Mouse (Mus musculus) Muller cell, postnatal 12 days (primary cell): ENCODE measurements at regions not wholly inside any gene's neighbourhood (a gene's known extent, or its start where the extent isn't known, plus 50 kb on each side); places are given as distances from the start of the nearest gene placed in this dataset.
A peak's percentile ranks its signal among the peaks of the same experiment; 100 is the strongest.

Source experiments
- DNase-seq: peaks from one replicate; pipeline ENCODE4 v3.0.0-alpha.2; 2015; ENCODE audit errors: inconsistent ontology term

DNA sequence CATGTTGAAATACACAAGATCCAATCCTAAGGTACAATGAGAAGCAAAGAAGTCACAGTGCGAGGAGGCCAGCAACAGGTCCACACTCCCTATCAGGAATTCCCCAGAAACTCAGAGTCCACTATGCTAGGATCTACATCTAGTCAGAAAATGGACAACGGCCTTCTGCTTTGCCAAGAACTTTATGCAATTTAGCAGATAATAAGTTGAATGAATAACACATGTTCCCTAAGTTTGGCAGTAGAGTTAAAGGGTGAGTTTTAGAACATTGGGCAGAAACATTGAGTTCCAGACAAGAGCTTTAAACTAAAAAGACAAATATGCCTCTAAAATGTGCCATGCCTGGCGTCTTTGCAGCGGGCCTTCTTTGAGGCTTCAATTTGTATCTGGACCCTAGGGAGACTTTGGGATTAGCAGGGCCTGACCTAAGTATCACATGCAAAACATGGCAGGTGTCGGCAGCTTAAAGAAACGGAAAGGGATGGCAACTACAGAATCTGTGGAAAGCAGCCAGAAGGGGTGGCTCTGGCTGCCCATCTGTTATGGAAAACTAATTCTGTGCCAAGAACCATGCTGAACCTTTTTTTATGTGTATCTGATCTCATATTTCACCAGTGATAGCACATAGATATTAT is 600.6 kb upstream of the Nox3 start:
- DNase-seq, result no peak

GRCm38 (mm10) chr17:4297156-4297535 is 601.1 kb upstream of the Nox3 start:
- DNase-seq, result no peak

DNA sequence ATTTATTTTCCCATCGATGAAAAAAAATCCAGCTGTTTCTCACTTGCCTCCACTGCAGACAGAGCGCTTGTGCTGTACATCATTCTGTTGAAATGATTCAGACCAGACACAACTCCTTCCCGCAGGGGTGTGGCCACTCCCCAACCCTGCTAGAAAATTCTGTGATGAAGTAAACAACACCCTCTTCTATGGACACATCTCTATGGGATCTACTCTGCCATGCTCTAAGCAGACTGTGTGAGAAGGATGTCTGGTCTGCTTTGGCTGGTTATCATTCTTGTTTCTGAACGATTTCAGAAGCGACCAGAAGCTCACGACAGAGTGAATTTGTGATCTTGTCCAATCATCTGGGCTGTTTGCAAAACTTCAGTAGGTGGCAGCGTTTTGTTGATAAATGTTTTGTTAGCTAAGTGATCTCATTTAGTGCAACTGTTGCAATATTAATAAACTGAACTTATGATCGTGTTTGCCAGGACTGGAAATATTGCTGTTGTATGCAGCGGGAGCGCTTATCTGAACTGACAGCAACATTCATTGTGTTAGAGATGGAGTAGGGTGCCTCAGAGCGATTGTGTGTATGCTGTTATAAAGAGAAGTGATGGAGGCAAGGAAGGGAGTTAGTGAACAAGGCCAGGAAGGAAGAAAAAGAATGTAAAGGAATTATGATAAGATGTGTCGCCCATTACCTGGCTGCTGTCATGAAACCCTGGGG is 605.2 kb upstream of the Nox3 start:
- DNase-seq, result no peak

GRCm38 (mm10) chr17:4311785-4312379 is 615.8 kb upstream of the Nox3 start:
- no peak for DNase-seq

GRCm38 (mm10) chr17:4319141-4319540 is 623.1 kb upstream of the Nox3 start:
- DNase-seq, result no peak

GRCm38 (mm10) chr17:4328810-4329209 is 632.7 kb upstream of the Nox3 start:
- no peak for DNase-seq

- no peak for DNase-seq
Measured at GRCm38 (mm10) chr17:4331650-4332049, 635.6 kb upstream of the Nox3 start.

- DNase-seq, result no peak
Measured at GRCm38 (mm10) chr17:4333091-4333490, 637.0 kb upstream of the Nox3 start.

DNA sequence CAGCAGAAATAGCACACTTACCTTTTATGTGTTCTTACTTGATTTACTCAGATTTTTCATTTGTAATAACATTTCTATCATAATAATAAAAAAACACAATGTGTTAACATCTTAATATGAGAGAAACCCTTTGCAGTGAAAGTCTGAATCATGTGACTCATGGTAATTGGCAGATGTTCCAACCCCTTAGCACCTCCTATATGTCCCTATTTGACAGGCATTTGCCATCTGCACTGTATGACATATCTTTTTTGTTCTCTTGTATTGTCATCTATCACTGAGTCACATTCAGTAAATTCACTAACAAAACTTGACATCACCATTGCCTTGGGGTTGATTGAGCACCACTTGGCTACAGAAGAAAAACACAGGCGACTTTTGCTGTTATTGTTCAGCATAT is 641.1 kb upstream of the Arid1b start:
- DNase-seq, result peak; percentile 14

GRCm38 (mm10) chr17:4355506-4356218 is 638.5 kb upstream of the Arid1b start:
- peak; percentile 29 for DNase-seq

- DNase-seq, result no peak
Measured at GRCm38 (mm10) chr17:4360413-4361320, 633.5 kb upstream of the Arid1b start.

- DNase-seq, result no peak
Measured at GRCm38 (mm10) chr17:4365811-4366210, 628.3 kb upstream of the Arid1b start.

DNA sequence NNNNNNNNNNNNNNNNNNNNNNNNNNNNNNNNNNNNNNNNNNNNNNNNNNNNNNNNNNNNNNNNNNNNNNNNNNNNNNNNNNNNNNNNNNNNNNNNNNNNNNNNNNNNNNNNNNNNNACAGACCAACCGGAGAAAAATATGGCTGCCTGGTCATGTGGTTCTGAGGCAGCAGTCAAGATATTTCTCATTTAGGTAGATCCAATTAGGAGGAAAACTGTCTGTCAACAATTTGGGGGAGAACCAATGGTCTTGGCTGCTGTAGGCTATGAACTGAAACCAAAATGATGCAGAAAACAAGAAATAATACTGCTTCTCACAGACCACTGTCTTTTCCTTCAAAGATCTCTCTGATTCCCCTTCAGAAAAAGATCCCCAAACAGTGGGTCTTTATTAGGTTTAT is 613.7 kb upstream of the Arid1b start:
- no peak for DNase-seq

- DNase-seq, result no peak
Measured at GRCm38 (mm10) chr17:4380873-4381272, 613.3 kb upstream of the Arid1b start.

GRCm38 (mm10) chr17:4381896-4382685 is 612.0 kb upstream of the Arid1b start:
- DNase-seq, result no peak

- DNase-seq, result no peak
Measured at GRCm38 (mm10) chr17:4382716-4383115, 611.4 kb upstream of the Arid1b start.

GRCm38 (mm10) chr17:4387616-4388015 is 606.5 kb upstream of the Arid1b start:
- DNase-seq, result no peak

- peak; percentile 4 for DNase-seq
Measured at GRCm38 (mm10) chr17:4390012-4390411, 604.1 kb upstream of the Arid1b start.

DNA sequence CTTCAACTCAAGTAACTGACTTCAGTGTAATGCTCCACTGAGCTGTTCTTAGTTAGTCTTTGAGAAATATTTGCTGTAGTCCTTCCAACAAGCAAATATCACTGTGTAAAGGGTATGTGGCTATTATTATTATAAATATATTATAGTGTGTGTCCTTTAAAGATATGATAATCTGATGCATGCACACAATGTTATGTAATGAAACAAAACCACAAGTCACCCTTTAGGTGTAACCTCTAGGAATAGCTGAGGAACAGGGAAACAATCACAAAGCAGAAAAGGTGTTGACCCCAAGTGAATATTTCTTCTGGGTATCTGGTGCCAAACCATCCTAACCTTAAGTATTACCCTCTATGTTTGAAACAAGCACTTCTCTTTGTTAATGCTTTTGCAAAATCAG is 603.6 kb upstream of the Arid1b start:
- no peak for DNase-seq

DNA sequence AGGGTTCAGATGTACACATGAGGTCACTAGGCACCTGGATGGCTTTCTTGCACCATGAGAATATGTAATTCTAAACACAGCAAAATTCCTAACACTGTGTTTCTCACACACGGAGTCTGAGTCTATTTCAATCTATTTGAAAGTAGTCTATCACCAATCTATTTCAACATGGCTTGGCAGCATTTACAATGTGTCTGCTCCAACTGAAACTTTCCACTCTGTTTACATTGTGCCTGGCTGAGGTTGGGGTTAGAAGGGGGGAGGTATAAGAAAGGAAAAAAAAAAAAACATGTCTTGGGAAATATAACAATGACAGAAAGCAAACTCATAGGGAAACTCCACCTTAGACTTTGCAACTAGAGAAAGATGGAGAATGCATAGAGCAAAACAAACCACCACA is 602.9 kb upstream of the Arid1b start:
- no peak for DNase-seq

GRCm38 (mm10) chr17:4396119-4396518 is 598.0 kb upstream of the Arid1b start:
- DNase-seq, result no peak
